Mouse (Mus musculus): ENCODE results near the gene Hoxa9.

Hoxa9 gene

GRCm38 (mm10) chr6:52232984-52233545 is 2.2 kb upstream of the Hoxa9 start:
- in situ Hi-C loops (cut with MboI, MseI), result loop anchor here (25.0 kb wide), 1 partner anchor 1054 kb away; the partner anchor contains the start of gene Creb5

- in situ Hi-C loops (cut with MboI, MseI), result loop anchor here (25.0 kb wide), 1 partner anchor 1055 kb away; the partner anchor contains the start of gene Creb5
Measured at GRCm38 (mm10) chr6:52232568-52232965, 1.7 kb upstream of the Hoxa9 start.

- in situ Hi-C loops (cut with MboI, MseI), result loop anchor here (25.0 kb wide), 1 partner anchor 1055 kb away; the partner anchor contains the start of gene Creb5
Measured at GRCm38 (mm10) chr6:52231885-52232567, 1.1 kb upstream of the Hoxa9 start.

- in situ Hi-C loops (cut with MboI, MseI), result loop anchor here (5.0 to 25.0 kb wide), 3 partner anchors 33 to 1058 kb away; partner anchors contain the start of genes Creb5 and Hoxa13
Measured at GRCm38 (mm10) chr6:52229558-52230416, 1.1 kb downstream of the Hoxa9 start.

GRCm38 (mm10) chr6:52228475-52229465 is 2.1 kb downstream of the Hoxa9 start:
- in situ Hi-C loops (cut with MboI, MseI), result loop anchor here (5.0 to 25.0 kb wide), 3 partner anchors 34 to 1059 kb away; partner anchors contain the start of genes Creb5 and Hoxa13

GRCm38 (mm10) chr6:52227470-52228222 is 3.2 kb downstream of the Hoxa9 start:
- in situ Hi-C loops (cut with MboI, MseI), result loop anchor here (5.0 to 25.0 kb wide), 3 partner anchors 35 to 1060 kb away; partner anchors contain the start of genes Creb5 and Hoxa13

- in situ Hi-C loops (cut with MboI, MseI), result loop anchor here (5.0 to 25.0 kb wide), 3 partner anchors 36 to 1061 kb away; partner anchors contain the start of genes Creb5 and Hoxa13
Measured at GRCm38 (mm10) chr6:52226569-52227257, 4.2 kb downstream of the Hoxa9 start.

GRCm38 (mm10) chr6:52225612-52226568 is 5.0 kb downstream of the Hoxa9 start:
- in situ Hi-C loops (cut with MboI, MseI), result loop anchor here (5.0 to 25.0 kb wide), 3 partner anchors 36 to 1061 kb away; partner anchors contain the start of genes Creb5 and Hoxa13

GRCm38 (mm10) chr6:52224895-52225611 is 5.8 kb downstream of the Hoxa9 start:
- in situ Hi-C loops (cut with MboI, MseI), result loop anchor here (5.0 to 25.0 kb wide), 5 partner anchors 37 to 1062 kb away; partner anchors contain the start of genes Creb5 and Hoxa13

GRCm38 (mm10) chr6:52223939-52224760 is 6.7 kb downstream of the Hoxa9 start:
- in situ Hi-C loops (cut with MboI, MseI), result loop anchor here (5.0 to 10.0 kb wide), 3 partner anchors 219 to 637 kb away; no protein-coding TSS in a partner anchor

GRCm38 (mm10) chr6:52222729-52223128 is 8.2 kb downstream of the Hoxa9 start:
- in situ Hi-C loops (cut with MboI, MseI), result loop anchor here (5.0 to 10.0 kb wide), 3 partner anchors 218 to 635 kb away; no protein-coding TSS in a partner anchor

- in situ Hi-C loops (cut with MboI, MseI), result loop anchor here (5.0 to 10.0 kb wide), 3 partner anchors 217 to 635 kb away; no protein-coding TSS in a partner anchor
Measured at GRCm38 (mm10) chr6:52221993-52222685, 8.8 kb downstream of the Hoxa9 start.

- in situ Hi-C loops (cut with MboI, MseI), result loop anchor here (5.0 to 10.0 kb wide), 3 partner anchors 217 to 634 kb away; no protein-coding TSS in a partner anchor
Measured at GRCm38 (mm10) chr6:52221337-52221992, 9.4 kb downstream of the Hoxa9 start, which contains the start of gene Hoxa7. Gene Hoxa7, minus strand, starts transcription at chr6:52221854.

- in situ Hi-C loops (cut with MboI, MseI), result loop anchor here (5.0 to 10.0 kb wide), 3 partner anchors 216 to 634 kb away; no protein-coding TSS in a partner anchor
Measured at GRCm38 (mm10) chr6:52220865-52221310, 10.0 kb downstream of the Hoxa9 start.

All from T-helper 1 cell (primary cell).